Mouse (Mus musculus): ENCODE measurements around the gene Ear1.
"Not testable (repeated sequence)": the region's sequence is repeated elsewhere in the genome, so short reads cannot be mapped to it uniquely, and the experiment has no call there.

Gene Ear1

GRCm38 (mm10) chr14:43875417-43875816, at the start of gene Ear1:
TSS of gene Ear1 (minus strand) at chr14:43875517.
- not testable (repeated sequence) for DNase-seq (ENCODE audit: low read depth, low spot score)

- peak; percentile 43 for DNase-seq (ENCODE audit: low read depth, low spot score)
Measured at GRCm38 (mm10) chr14:43924688-43925403, 49.5 kb upstream of the Ear1 start, which contains the start of gene Gm8113. TSS of gene Gm8113 (plus strand) at chr14:43925390.

GRCm38 (mm10) chr14:43923459-43923858, 48.1 kb upstream of the Ear1 start, which contains the start of gene Ear10:
TSS of gene Ear10 (minus strand) at chr14:43923559.
- not testable (repeated sequence) for DNase-seq (ENCODE audit: low read depth, low spot score)

GRCm38 (mm10) chr14:43918214-43918613, 42.9 kb upstream of the Ear1 start:
- not testable (repeated sequence) for DNase-seq (ENCODE audit: low read depth, low spot score)

- DNase-seq (ENCODE audit: low read depth, low spot score): not testable (repeated sequence)
Measured at GRCm38 (mm10) chr14:43898577-43898976, 23.3 kb upstream of the Ear1 start.

GRCm38 (mm10) chr14:43895357-43895756, 20.0 kb upstream of the Ear1 start:
- not testable (repeated sequence) for DNase-seq (ENCODE audit: low read depth, low spot score)

- DNase-seq (ENCODE audit: low read depth, low spot score): not testable (repeated sequence)
Measured at GRCm38 (mm10) chr14:43891288-43891687, 16.0 kb upstream of the Ear1 start.

- DNase-seq (ENCODE audit: low read depth, low spot score): not testable (repeated sequence)
Measured at GRCm38 (mm10) chr14:43886235-43886634, 10.9 kb upstream of the Ear1 start.

GRCm38 (mm10) chr14:43879966-43880545, 4.7 kb upstream of the Ear1 start:
- not testable (repeated sequence) for DNase-seq (ENCODE audit: low read depth, low spot score)

- DNase-seq (ENCODE audit: low read depth, low spot score): not testable (repeated sequence)
Measured at GRCm38 (mm10) chr14:43877789-43878188, 2.5 kb upstream of the Ear1 start.

GRCm38 (mm10) chr14:43874862-43875261, 455 bp downstream of the Ear1 start:
- DNase-seq (ENCODE audit: low read depth, low spot score): not testable (repeated sequence)

- peak; percentile 0 for DNase-seq (ENCODE audit: low read depth, low spot score)
Measured at GRCm38 (mm10) chr14:43860522-43860921, 14.8 kb downstream of the Ear1 start.

GRCm38 (mm10) chr14:43859465-43859864, 15.9 kb downstream of the Ear1 start:
- DNase-seq (ENCODE audit: low read depth, low spot score): not testable (repeated sequence)

- DNase-seq (ENCODE audit: low read depth, low spot score): not testable (repeated sequence)
Measured at GRCm38 (mm10) chr14:43843949-43844573, 31.3 kb downstream of the Ear1 start.

- not testable (repeated sequence) for DNase-seq (ENCODE audit: low read depth, low spot score)
Measured at GRCm38 (mm10) chr14:43840976-43841375, 34.3 kb downstream of the Ear1 start.

GRCm38 (mm10) chr14:43835366-43835765, 40.0 kb downstream of the Ear1 start:
- DNase-seq (ENCODE audit: low read depth, low spot score): not testable (repeated sequence)

GRCm38 (mm10) chr14:43830385-43830784, 44.9 kb downstream of the Ear1 start:
- not testable (repeated sequence) for DNase-seq (ENCODE audit: low read depth, low spot score)

GRCm38 (mm10) chr14:43824176-43824575, 51.1 kb downstream of the Ear1 start:
- not testable (repeated sequence) for DNase-seq (ENCODE audit: low read depth, low spot score)

GRCm38 (mm10) chr14:43821869-43822268, 53.4 kb downstream of the Ear1 start:
- DNase-seq (ENCODE audit: low read depth, low spot score): not testable (repeated sequence)

- DNase-seq (ENCODE audit: low read depth, low spot score): peak; percentile 14
Measured at GRCm38 (mm10) chr14:43812458-43812857, 62.9 kb downstream of the Ear1 start.

GRCm38 (mm10) chr14:43808142-43808541, 67.2 kb downstream of the Ear1 start:
- DNase-seq (ENCODE audit: low read depth, low spot score): not testable (repeated sequence)

- not testable (repeated sequence) for DNase-seq (ENCODE audit: low read depth, low spot score)
Measured at GRCm38 (mm10) chr14:43804435-43804834, 70.9 kb downstream of the Ear1 start.
